Mouse (Mus musculus) granulocyte monocyte progenitor cell, adult 5-6 weeks (primary cell): ENCODE data around the gene Tert. TPM values are rescaled to one million over a fixed set of nuclear protein-coding genes. Genes with fewer than 3 reads are reported as not detected.
A peak's percentile ranks its signal among the peaks of the same experiment; 100 is the strongest.

Source experiments
- ATAC-seq: replicated peaks from 2 replicates; pipeline ENCODE4 v1.8.0; 2016; ENCODE audit warnings: mild to moderate bottlenecking, moderate TSS enrichment, inconsistent platforms; ENCODE audit not compliant: poor library complexity, severe bottlenecking
- total RNA-seq, 2 experiments: library from RNA; stranded (forward) in 1 of 2; stranded (reverse) in 1 of 2; fragments of 200-712, 200-1000 nt in 1 of 2; fragments of >200 nt in 1 of 2; fragmentation: Nextera tagmentation in 1 of 2; gene quantifications; 2 replicates each; pipeline ENCODE4 v1.2.3; 2014 to 2017

Tert gene
- total RNA-seq, 2 experiments from 2014 or later = 2.2 TPM; not detected in 1

- ATAC-seq = no peak
Measured at GRCm38 (mm10) chr13:73660163-73660695, 33.5 kb downstream of the Tert start.

- no peak for ATAC-seq
Measured at GRCm38 (mm10) chr13:73675161-73675560, 48.5 kb downstream of the Tert start.

GRCm38 (mm10) chr13:73677853-73678252 lies 51.1 kb downstream of the Tert start, which contains the start of gene Slc6a18:
Gene Slc6a18, minus strand, starts transcription at chr13:73678023.
- no peak for ATAC-seq

GRCm38 (mm10) chr13:73679311-73679710 lies 52.6 kb downstream of the Tert start:
- ATAC-seq = no peak

- ATAC-seq = no peak
Measured at GRCm38 (mm10) chr13:73680394-73680793, 53.7 kb downstream of the Tert start.

GRCm38 (mm10) chr13:73682226-73682625 lies 55.5 kb downstream of the Tert start:
- ATAC-seq = no peak

- peak; percentile 98 for ATAC-seq
Measured at GRCm38 (mm10) chr13:73683682-73684081, 57.0 kb downstream of the Tert start.

- ATAC-seq = no peak
Measured at GRCm38 (mm10) chr13:73684412-73684811, 57.7 kb downstream of the Tert start.

- ATAC-seq = no peak
Measured at GRCm38 (mm10) chr13:73685502-73685901, 58.8 kb downstream of the Tert start.

- no peak for ATAC-seq
Measured at GRCm38 (mm10) chr13:73687601-73688000, 60.9 kb downstream of the Tert start.

- no peak for ATAC-seq
Measured at GRCm38 (mm10) chr13:73688934-73689333, 62.2 kb downstream of the Tert start.

- ATAC-seq = peak; percentile 87
Measured at GRCm38 (mm10) chr13:73692249-73692868, 65.6 kb downstream of the Tert start.

GRCm38 (mm10) chr13:73693333-73693732 lies 66.6 kb downstream of the Tert start:
- peak; percentile 64 for ATAC-seq

- ATAC-seq = no peak
Measured at GRCm38 (mm10) chr13:73694972-73695371, 68.3 kb downstream of the Tert start.

- ATAC-seq = no peak
Measured at GRCm38 (mm10) chr13:73696529-73696928, 69.8 kb downstream of the Tert start.

Other genes starting within 250 kb of the Tert start
- 16.0 and 19.0 TPM in 2 replicates for gene Lpcat1, start 159.7 kb upstream of the Tert start, total RNA-seq (2014; fragmentation: Nextera tagmentation)
- gene Lpcat1, start 159.7 kb upstream of the Tert start, total RNA-seq (2017) = 19.8 and 32.3 TPM in 2 replicates
- not detected in 2 replicates for gene Slc6a3, start 90.2 kb upstream of the Tert start, total RNA-seq (2014; fragmentation: Nextera tagmentation)
- not detected in 2 replicates for gene Slc6a3, start 90.2 kb upstream of the Tert start, total RNA-seq (2017)
- gene Clptm1l, start 22.9 kb upstream of the Tert start, total RNA-seq (2014; fragmentation: Nextera tagmentation) = 203 and 212 TPM in 2 replicates
- 80.6 and 81.1 TPM in 2 replicates for gene Clptm1l, start 22.9 kb upstream of the Tert start, total RNA-seq (2017)
- not detected in 2 replicates for gene Slc6a18, start 51.1 kb downstream of the Tert start, total RNA-seq (2014; fragmentation: Nextera tagmentation)
- not detected in 2 replicates for gene Slc6a18, start 51.1 kb downstream of the Tert start, total RNA-seq (2017)
- gene Slc6a19, start 78.0 kb downstream of the Tert start, total RNA-seq (2014; fragmentation: Nextera tagmentation) = not detected in 2 replicates
- gene Slc6a19, start 78.0 kb downstream of the Tert start, total RNA-seq (2017) = not detected in 2 replicates
- gene Slc12a7, start 106.2 kb downstream of the Tert start, total RNA-seq (2014; fragmentation: Nextera tagmentation) = 3.6 and 8.3 TPM in 2 replicates
- 3.0 and 3.7 TPM in 2 replicates for gene Slc12a7, start 106.2 kb downstream of the Tert start, total RNA-seq (2017)
- gene Nkd2, start 220.7 kb downstream of the Tert start, total RNA-seq (2014; fragmentation: Nextera tagmentation) = not detected in 2 replicates
- gene Nkd2, start 220.7 kb downstream of the Tert start, total RNA-seq (2017) = not detected in 2 replicates